In the genomic region with DNA sequence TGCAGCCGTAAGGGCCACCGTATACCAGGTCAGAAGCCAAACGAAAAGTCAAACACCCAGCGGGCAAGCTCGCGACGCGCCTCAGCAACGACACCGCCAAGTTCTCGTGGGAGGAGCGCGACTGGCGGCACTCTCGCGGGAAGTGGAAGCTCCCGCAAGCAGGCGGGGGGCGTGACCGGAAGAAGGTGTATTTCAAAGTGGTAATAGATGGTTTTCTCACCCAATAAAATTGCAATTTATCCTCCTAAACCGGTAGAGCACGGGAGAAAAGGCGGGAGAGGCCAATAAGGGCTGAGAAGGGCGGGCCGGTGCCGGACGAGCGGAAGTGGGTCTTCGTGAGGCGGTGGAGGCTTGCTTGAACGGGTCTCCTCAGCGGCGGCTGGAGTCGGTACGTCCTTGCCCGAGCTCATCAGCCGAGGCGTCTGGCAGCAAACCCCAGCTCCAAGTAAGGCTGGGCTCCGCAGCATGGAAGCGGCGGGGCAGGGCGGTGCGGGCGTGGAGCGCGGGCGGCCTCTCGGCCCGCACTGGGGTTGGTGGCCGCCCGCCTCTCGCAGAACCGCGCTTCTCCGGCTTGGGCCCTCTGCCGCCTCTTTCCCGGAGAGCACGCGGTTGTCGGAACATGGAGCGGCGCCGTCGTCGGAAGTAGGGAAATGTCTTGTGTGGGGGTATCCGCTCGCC, we compare ENCODE assay signal across 8 mouse cellular contexts. TPM values are rescaled to one million over a fixed set of nuclear protein-coding genes. Genes with fewer than 3 reads are reported as not detected.
DNase-seq lines count a peak whose midpoint lies in the region; ATAC-seq and TF ChIP-seq lines count a peak whose summit lies in the region.

Gene Rnf4, plus strand, starts transcription at position 193 of the 678 bp plus-strand sequence.

- WGBS in kidney, embryonic 14.5 days, result under 1% methylated on average over 67 of the region's 67 CpGs
- WGBS in limb, embryonic 15.5 days, result under 1% methylated on average over 67 of the region's 67 CpGs

- DNase-seq in A20 (ENCODE audit: low read depth, low spot score), result peak; percentile 99
- DNase-seq in heart, adult 9 months (ENCODE audit: low spot score in 2 of 2), result peak; percentile 98
- peak; percentile 94 to 96 for DNase-seq in monocyte, adult 2 months (ENCODE audit: low read depth in 1 of 2, low spot score in 2 of 2)
- peak; percentile 98 to 99 for DNase-seq in spleen, postnatal 36 days (ENCODE audit: low spot score in 2 of 2)

- no peak for TF ChIP-seq CTCF in bone marrow macrophage, adult 2 months (IDR thresholded peaks at IDR 0.05; ENCODE audit: low read depth, low read length)
- TF ChIP-seq CTCF in embryonic fibroblast, embryonic 13.5 days (IDR thresholded peaks at IDR 0.05; ENCODE audit: borderline replicate concordance, insufficient read depth, low read length), result no peak

- H3K4me1 ChIP-seq in bone marrow macrophage, adult 2 months (ENCODE audit: control insufficient read depth, insufficient read depth, low read length), result peaks cover 24% of the 10 kb centered on the region
- H3K4me1 ChIP-seq in embryonic fibroblast, embryonic 13.5 days (ENCODE audit: control insufficient read depth, insufficient read depth, low read length), result no peaks in the 10 kb centered on the region; the same call in 1 of the 2 replicates
- H3K4me1 ChIP-seq in kidney, embryonic 14.5 days (ENCODE audit: control insufficient read depth, insufficient read depth, low read length), result peaks cover 11% of the 10 kb centered on the region
- peaks cover 19% of the 10 kb centered on the region for H3K4me1 ChIP-seq in limb, embryonic 15.5 days

- peak; percentile 75; the same call in 1 of the 2 replicates for TF ChIP-seq POLR2A in bone marrow macrophage, adult 2 months (IDR thresholded peaks at IDR 0.05; ENCODE audit: borderline replicate concordance, low read depth, low read length)
- TF ChIP-seq POLR2A in embryonic fibroblast, embryonic 13.5 days (IDR thresholded peaks at IDR 0.05; ENCODE audit: low read depth, low read length), result peak; percentile 98

- H3K4me2 ChIP-seq in kidney, embryonic 14.5 days (replicated peaks; ENCODE audit: low read depth, low read length), result peak within 1 kb of the TSS; percentile 78
- H3K4me2 ChIP-seq in limb, embryonic 15.5 days, result peak within 1 kb of the TSS; percentile 72

- H3K27ac ChIP-seq in bone marrow macrophage, adult 2 months (ENCODE audit: insufficient read depth, low read depth, low read length), result peak within 1 kb of the TSS; percentile 95
- peak within 1 kb of the TSS; percentile 90 for H3K27ac ChIP-seq in embryonic fibroblast, embryonic 13.5 days (ENCODE audit: insufficient read depth, low read length)
- H3K27ac ChIP-seq in kidney, embryonic 14.5 days (ENCODE audit: low read depth, low read length), result peak within 1 kb of the TSS; percentile 98
- H3K27ac ChIP-seq in limb, embryonic 15.5 days, result peak within 1 kb of the TSS; percentile 91

- H3K9me3 ChIP-seq in kidney, embryonic 14.5 days (ENCODE audit: control insufficient read depth, low read length), result no peaks in the 10 kb centered on the region
- no peaks in the 10 kb centered on the region for H3K9me3 ChIP-seq in limb, embryonic 15.5 days

- H3K27me3 ChIP-seq in kidney, embryonic 14.5 days (ENCODE audit: control insufficient read depth, insufficient read depth, low read length), result no peaks in the 10 kb centered on the region
- H3K27me3 ChIP-seq in limb, embryonic 15.5 days, result no peaks in the 10 kb centered on the region

- peak; percentile 97 for ATAC-seq in kidney, embryonic 14.5 days (ENCODE audit: low FRiP score, low TSS enrichment)
- ATAC-seq in limb, embryonic 15.5 days (ENCODE audit: insufficient number of reproducible peaks, low FRiP score, low TSS enrichment, low read depth), result peak; percentile 96

- peak within 1 kb of the TSS; percentile 99 for H3K9ac ChIP-seq in kidney, embryonic 14.5 days (ENCODE audit: low read depth, low read length)
- H3K9ac ChIP-seq in limb, embryonic 15.5 days, result peak within 1 kb of the TSS; percentile 86

- peaks cover 8% of the 10 kb centered on the region; the same call in 1 of the 2 replicates for H3K36me3 ChIP-seq in kidney, embryonic 14.5 days (ENCODE audit: control insufficient read depth, insufficient read depth, low read length)
- H3K36me3 ChIP-seq in limb, embryonic 15.5 days, result no peaks in the 10 kb centered on the region

- peak within 1 kb of the TSS; percentile 98 for H3K4me3 ChIP-seq in bone marrow macrophage, adult 2 months (ENCODE audit: insufficient read depth, low read length)
- H3K4me3 ChIP-seq in embryonic fibroblast, embryonic 13.5 days (ENCODE audit: insufficient read depth, low read length), result peak within 1 kb of the TSS; percentile 92
- H3K4me3 ChIP-seq in kidney, embryonic 14.5 days (ENCODE audit: low read length), result peak within 1 kb of the TSS; percentile 99
- H3K4me3 ChIP-seq in limb, embryonic 15.5 days, result peak within 1 kb of the TSS; percentile 94

RNA-seq across cellular contexts. Expression of gene Rnf4, which starts in this region (rescaled TPM):
- polyA plus RNA-seq in bone marrow macrophage, adult 2 months (2012; ENCODE audit: insufficient read depth, insufficient read length, missing spikeins), result 60.3 and 66.4 TPM in 2 replicates
- polyA plus RNA-seq in embryonic fibroblast, embryonic 13.5 days (2011; ENCODE audit: insufficient read length, low read depth, missing spikeins), result 166 and 167 TPM in 2 replicates
- 140 and 213 TPM in 2 replicates for polyA plus RNA-seq in kidney, embryonic 14.5 days (2014; fragmentation: Nextera tagmentation; extraction: Ambion mirVana)
- 151 and 157 TPM in 2 replicates for polyA plus RNA-seq in limb, embryonic 15.5 days (2015; fragmentation: Nextera tagmentation; extraction: Ambion mirVana)

Comparison
In these comparisons a context has a peak if more than half of its experiments do, and no peak if none do; other contexts are left out.
1. Peak in every context shown above with its lines: DNase-seq, ATAC-seq, H3K4me3 ChIP-seq and H3K27ac ChIP-seq.